Mouse (Mus musculus): ENCODE data around the gene Tmem106a.
A peak's percentile ranks its signal among the peaks of the same experiment; 100 is the strongest.
"Not testable (repeated sequence)": the region's sequence is repeated elsewhere in the genome, so short reads cannot be mapped to it uniquely, and the experiment has no call there.

Gene Tmem106a

DNA sequence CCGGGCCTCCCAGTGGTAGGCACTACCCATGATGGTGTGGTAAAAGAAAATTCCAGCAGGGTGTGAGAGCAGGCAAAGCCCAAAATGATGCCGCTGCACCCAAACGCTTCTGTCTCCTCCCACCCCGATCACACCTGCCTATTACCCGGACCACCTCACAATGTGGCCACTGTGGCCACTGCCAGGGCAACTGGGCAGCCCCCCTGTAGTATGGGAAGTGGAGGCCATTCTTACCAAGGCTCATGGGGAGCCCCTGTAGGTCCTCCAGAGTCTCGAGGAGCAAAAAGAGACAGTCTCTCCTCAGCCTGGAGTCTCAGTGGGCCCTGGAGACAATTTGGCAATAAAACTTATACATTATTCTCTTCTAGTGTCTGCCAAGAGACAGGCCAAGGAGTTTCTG is 17.1 kb downstream of the Tmem106a start, which contains the start of gene Gm11634:
TSS of gene Gm11634 (minus strand) at position 101 of the 400 bp plus-strand sequence.
- no peak for DNase-seq (ENCODE audit: low read depth, low spot score)

DNA sequence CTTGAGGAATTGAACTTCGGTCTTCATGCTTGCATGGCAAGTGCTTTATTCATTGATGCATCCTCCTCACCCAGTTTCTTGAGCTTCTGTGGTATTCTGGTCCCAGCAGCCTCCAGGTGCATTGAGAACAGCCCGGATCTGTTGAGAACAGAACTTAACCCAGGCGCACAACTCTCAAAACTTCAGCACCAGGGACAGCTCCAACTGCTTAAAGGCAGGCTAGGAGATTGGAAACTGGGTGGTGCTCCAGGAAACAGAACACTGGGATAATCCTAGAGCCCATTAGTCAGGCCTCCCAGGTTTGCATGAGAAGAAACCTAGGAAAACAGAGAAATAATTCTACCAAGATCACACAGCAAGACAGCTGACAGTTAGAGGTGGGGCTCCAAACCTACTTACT is 20.4 kb downstream of the Tmem106a start:
- DNase-seq (ENCODE audit: low read depth, low spot score): peak; percentile 91

DNA sequence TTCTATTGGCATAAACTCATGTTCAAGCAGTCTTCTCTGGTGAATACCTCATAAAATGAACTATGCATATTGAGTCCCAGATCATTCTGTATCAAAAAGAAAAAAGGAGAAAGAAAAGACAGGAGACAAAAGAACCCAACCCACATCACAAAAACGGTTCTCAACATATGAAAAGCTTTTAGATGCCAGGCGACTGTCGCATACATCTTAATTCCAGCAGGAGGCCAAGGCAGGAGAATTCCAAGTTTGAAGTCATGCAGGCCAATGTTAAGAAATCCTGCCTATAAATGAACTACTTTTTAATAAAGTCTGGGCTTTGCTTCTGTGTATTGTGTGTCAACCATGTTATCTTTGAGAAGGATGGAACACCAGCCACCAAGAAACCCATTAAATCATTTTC is 22.1 kb downstream of the Tmem106a start:
- no peak for DNase-seq (ENCODE audit: low read depth, low spot score)

DNA sequence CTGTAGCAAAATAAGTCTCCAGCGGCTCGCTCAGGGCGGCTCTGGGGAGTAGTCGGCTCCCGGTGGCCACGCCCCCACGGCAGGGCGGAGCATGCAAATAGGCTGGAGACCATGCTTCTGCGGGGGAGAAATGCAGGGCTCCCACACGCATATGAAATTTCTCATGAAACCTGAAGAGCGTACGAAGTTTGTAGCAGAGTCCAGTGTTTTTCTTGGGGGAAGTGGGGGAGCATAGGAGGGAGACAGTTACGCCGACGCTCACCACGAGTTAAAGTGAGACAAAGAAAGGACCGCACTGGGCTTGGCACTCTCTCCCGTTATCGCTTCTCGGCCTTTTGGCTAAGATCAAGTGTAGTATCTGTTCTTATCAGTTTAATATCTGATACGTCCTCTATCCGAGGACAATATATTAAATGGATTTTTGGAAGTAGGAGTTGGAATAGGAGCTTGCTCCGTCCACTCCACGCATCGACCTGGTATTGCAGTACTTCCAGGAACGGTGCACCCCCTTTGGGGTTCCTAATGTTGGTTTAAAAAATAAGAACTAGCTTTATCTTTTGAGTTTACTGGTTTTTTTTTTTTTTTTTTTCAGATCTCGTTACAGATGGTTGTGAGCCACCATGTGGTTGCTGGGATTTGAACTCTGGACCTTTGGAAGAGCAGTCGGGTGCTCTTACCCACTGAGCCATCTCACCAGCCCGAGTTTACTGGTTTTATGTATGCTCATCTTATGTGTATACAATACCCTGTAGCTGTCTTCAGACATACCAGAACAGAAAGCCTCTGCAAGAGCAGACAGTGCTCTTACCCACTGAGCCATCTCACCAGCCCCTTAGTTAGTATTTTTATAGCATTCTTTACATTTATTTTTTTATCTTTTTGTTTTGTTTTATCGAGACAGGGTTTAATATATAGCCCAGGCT is 22.8 kb downstream of the Tmem106a start:
- peak; percentile 79 for DNase-seq (ENCODE audit: low read depth, low spot score)

DNA sequence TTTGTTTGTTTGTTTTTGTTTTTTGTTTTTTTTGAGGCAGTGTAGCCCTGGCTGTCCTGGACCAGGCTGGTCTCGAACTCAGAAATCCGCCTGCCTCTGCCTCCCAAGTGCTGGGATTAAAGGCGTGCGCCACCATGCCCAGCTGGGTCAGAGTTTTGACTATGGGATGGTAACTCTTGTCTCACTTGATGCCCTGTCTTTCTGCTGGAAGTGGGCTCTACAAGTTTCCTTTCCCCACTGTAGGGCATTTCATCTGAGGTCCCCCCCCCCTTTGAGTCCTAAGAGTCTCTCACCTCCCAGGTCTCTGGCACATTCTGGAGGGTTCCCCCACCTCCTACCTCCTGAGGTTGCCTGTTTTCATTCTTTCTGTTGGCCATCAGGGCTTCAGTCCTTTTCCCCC is 25.1 kb downstream of the Tmem106a start:
- not testable (repeated sequence) for DNase-seq (ENCODE audit: low read depth, low spot score)

DNA sequence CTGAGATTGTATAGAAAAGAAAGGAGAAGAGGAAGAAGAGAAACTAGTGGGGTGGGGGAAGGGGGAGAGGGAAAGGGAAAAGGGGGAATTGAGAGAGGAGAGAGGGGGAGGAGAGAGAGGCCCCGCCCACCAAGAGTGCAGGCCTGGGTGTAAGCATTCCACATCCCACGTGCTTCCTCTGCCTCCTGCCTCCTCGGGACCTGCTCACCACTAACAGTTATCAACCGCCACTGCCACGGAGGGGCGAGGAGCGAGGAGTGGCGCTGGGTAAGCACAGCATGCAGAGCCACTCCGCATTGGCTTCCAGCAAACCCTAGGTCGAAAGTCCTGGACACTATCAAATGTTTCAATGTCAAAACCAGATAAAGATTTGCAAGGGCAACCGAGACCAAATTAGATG is 28.4 kb downstream of the Tmem106a start:
- DNase-seq (ENCODE audit: low read depth, low spot score): no peak

DNA sequence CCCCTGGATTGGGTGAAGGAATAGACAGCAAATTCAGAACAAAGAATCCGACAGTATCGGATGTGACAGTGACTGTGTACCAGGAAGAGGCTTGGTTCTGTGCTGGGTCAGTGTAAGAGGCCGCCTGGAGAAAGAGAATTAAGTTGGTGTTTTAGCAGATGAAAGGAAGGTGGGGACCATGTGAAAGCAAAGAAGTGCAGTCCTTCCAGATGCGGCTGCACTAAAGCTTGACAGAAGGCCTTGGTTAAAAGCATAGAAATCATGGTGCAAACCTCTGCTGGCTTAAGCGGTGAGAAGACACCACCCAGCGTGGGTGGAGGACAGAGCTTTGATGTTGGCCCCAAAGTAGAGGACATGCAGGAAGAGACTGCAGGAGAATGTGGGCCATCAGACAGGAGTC is 31.6 kb downstream of the Tmem106a start:
- DNase-seq (ENCODE audit: low read depth, low spot score): no peak

DNA sequence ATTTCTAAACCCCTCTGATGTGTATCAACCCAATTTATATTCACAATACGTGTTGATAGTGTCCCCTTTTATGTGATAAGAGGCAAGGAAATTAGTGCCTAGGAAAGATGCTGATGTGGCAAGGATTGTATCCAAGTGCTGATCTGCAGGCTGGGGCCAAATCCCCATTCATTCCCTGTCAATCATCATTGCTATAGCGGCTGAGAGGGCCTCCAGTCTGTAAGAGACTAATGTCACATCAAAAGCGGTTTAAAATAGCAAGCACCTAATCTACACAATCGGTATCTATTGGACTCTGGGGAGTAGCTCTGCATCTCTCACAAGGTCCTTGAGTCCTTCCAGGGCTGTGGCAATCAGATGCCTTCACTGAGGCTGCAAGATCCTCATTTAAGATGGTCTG is 32.1 kb downstream of the Tmem106a start:
- no peak for DNase-seq (ENCODE audit: low read depth, low spot score)

DNA sequence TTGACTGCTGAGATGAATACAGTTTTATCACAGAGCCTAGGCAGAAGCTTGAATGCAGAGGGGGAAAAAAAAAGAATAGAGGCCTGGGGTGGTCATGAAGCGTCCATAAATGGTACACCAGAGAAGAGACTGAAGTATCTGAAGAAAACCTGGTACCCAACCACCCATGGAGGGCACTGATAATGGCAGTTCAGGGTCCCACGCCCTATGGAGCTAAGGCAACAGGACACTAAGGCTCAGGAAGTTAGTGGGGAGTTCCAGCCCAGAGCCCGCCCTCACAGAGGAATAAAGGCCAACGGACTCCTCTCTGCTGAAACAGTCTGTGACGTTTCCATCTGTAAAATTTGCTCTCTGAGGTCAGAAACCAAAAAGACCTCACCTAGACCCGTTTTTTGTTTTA is 33.3 kb downstream of the Tmem106a start:
- no peak for DNase-seq (ENCODE audit: low read depth, low spot score)

DNA sequence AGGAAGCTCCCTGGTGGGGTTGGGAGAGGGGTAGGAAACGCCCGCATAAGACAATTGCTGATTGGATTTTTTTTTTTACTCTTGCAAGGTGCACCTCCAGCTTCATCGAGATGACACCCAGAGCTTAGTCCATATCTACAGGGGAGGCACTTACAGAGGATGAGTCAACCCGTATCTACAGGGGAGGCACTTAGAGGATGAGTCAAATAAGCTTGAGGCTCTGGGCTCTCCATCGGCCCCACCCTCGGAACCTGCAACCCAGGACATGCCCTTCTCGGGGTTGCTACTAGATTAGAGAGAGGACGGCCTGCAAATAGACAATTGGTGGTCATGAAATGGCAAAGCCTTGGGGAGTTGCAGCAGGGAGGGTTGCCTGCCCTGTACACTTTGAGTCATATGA is 34.1 kb downstream of the Tmem106a start:
- DNase-seq (ENCODE audit: low read depth, low spot score): no peak

DNA sequence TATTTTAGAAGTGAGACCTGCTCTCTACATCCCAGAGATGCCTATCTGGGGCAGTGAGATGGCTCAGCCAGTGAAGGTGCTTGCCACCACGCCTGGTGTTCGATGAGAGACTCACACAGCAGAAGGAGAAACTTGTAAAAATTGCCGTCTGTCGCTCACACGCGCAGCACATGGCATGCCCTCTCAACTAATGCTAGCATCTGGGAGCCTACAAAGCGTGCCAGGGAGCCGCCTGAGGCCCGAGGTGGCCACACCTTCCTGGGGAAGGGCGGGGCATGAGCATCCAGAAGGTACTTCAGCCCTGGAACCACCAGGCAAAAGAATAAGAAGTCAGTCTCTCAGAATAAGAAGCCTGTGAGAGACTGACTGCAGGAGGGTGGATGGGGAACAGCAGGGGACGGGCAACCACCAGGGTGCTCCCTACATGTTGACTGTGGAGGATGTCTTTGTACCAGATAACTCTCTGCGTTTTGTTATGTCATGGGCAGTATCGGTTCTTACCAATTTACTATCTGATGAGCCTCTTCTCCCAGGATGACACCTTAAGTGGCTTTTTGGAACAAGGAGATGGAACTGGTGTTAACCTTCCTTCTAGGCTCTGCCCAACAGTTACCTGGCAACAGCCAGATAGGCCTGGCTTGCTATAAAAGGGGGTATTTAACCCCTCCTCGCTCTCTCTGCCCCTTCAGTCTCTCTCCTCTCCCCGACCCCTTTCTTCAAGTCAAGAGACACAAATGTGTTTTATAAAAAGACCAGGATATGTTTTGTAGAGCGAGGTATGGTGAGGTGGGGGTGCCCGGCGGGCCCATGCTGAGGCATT is 35.1 kb downstream of the Tmem106a start:
- DNase-seq (ENCODE audit: low read depth, low spot score): no peak

DNA sequence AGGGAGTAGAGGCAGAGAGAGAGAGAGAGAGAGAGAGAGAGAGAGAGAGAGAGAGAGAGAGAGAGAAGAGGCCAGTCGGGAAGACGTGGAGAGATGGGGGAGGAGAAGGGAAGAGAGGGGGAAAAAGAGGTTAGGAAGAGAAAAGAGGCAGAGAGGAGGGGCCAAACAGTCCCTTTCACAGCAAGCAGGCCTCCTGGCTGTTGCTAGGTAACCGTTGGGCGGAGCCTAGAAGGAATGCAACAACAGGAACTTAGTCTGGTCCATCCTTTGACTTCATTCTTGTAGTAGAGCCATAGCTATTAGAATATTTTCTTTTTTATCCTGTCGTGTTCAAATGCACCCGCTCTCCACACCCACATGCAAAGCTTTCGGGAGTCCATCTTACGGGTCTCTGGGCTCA is 35.8 kb downstream of the Tmem106a start:
- DNase-seq (ENCODE audit: low read depth, low spot score): peak; percentile 73

DNA sequence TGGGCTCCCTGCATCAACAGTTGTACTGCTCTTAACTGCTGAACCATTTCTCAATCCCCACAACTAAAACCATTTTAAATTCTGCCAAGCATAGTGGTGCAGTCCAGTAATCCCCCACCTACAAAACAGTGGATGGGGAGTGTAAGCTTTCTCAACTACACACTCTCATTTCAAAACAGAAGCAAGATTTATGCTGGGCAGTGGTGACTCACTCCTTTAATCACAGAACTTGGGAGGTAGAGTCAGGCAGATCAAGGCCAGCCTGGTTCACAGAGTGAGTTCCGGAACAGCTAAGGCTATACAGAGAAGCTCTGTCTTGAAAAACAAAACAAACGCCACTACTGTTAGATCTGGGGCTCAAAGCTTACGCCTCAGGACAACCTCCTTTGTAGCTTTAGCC is 36.6 kb downstream of the Tmem106a start:
- no peak for DNase-seq (ENCODE audit: low read depth, low spot score)

DNA sequence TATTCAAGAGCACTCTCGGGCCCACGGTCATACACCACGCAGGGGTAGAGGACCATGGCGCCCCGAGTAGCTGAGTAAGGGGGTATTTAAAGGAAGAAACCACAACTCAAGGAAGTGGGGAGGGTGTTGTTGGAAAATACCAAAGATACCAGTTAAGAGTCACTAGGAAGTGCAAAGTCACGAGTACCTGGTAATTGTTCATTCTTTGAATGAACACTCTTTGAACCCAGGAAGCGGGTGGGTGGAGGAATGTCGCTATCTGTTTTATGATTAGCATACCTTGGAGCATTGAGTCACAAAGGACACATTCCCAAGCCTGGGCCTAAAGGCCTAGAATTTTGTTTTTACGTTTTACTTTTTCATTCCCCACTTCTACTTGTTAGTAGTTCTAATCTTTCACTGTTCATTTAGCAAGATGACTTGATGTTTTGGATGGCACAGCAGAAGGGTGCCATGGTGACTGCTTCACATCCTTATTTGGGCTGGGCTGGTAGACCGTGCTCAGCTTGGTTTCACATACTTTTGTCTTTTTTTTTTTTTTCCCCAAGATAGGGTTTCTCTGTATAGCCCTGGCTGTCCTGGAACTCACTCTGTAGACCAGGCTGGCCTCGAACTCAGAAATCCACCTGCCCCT is 38.1 kb downstream of the Tmem106a start:
- DNase-seq (ENCODE audit: low read depth, low spot score): not testable (repeated sequence)

DNA sequence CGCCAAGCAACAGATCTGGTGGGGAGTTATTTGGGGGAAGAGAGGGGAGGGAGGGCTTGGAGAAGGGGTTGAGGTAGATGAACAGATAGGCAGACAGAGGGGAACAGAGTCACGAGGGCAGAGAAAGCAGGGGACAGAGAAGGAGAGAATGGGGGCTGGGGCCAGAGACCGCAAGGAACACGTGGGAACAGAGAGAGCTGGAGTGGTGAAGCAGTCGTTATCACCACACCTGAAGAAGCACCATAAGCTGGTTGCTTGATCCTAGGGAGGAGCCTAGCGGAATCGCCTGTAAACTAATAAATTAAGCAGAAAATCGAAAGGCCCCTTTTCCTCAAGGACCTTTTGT is 44.6 kb downstream of the Tmem106a start:
- DNase-seq (ENCODE audit: low read depth, low spot score): no peak

DNA sequence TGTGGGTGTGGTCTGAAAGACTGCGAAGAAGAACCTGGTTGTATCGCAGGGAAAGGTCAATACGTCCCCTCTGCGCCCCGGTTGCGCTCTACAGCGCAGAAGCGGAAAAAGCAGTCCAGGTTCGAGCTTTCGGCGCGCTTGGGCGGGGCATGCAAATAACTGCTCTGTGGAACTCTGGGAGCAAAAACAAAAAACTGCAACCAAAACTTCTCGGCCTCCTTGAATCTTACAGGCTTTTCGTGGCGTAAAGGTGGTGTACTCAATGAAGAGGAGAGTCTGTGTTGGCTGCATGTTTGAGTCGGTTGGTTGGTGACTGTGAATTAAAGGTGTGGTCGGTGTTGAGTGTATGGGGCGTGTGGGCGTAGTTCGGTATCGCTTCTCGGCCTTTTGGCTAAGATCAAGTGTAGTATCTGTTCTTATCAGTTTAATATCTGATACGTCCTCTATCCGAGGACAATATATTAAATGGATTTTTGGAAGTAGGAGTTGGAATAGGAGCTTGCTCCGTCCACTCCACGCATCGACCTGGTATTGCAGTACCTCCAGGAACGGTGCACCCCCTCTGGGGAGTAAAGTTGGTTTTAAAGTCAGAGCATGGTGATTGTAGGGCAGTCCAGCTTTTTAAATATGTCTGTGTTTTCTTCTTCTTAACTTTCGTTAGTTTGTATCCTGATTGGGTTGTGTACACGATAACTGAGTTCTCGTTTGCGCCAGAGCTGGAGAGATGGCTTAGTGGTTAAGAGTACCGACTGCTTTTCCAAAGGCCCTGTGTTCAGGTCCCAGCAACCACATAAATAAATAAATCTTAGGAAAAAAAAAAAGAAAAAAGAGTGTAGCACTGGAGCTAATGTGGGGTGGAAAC is 45.2 kb downstream of the Tmem106a start, which contains the start of gene Rdm1:
TSS of gene Rdm1 (plus strand) at position 201 of the 862 bp plus-strand sequence.
- DNase-seq (ENCODE audit: low read depth, low spot score): peak; percentile 89

DNA sequence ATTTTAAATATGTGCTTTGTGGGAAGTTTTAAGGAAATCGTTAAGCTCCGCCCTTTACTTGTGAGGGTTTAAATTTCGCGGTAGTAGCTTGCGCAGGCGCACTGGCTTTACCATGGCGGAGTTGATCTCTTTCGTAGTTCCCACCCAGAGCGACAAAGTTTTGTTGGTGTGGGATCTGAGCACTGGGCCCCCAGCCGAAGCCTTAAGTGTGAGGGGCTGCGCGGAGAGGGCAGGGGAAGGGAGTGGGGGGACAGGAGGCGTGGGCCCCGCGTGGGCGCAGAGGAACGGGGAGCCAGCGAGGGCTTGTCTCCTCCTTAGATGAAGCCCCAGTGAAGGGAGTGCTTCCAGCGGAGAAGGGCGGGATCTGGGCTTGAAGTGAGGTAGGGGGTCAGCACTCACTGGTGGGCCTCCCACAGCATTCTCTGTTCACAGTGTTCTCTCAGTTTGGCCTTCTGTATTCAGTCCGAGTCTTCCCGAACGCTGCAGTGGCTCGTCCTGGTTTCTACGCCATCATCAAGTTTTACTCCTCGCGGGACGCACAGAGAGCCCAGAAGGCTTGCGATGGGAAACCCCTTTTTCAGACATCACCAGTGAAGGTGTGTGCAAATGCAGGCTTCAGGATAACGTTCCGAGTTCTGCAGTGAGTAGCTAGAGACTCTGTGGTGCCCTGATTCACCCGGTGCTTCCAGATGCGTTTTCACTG is 46.0 kb downstream of the Tmem106a start:
- DNase-seq (ENCODE audit: low read depth, low spot score): peak; percentile 95

DNA sequence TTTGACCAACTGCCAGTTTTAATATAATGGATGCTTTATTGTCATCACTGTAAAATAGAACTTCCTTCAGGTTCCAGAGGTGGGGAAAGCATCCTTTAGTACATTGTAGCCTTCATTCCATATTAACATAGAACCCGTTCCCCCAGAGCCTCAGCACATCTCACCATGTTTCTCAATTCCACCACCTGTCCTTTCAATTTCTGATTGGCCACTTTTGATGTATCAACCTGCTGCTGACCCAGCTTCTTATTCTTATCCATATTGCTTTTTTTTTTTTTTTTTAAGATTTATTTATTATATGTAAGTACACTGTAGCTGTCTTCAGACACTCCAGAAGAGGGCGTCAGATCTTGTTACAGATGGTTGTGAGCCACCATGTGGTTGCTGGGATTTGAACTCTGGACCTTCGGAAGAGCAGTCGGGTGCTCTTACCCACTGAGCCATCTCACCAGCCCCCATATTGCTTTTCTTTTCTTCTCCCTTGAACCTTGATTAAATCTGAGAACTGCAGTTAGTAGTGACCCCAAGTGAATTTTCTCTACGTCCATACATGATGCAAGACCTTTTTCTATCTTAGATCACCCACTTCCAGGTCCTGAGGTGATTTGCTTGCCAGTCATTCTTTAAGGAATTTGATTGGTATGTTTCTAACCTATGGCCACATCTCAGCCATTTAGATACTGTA is 46.8 kb downstream of the Tmem106a start:
- not testable (repeated sequence) for DNase-seq (ENCODE audit: low read depth, low spot score)

DNA sequence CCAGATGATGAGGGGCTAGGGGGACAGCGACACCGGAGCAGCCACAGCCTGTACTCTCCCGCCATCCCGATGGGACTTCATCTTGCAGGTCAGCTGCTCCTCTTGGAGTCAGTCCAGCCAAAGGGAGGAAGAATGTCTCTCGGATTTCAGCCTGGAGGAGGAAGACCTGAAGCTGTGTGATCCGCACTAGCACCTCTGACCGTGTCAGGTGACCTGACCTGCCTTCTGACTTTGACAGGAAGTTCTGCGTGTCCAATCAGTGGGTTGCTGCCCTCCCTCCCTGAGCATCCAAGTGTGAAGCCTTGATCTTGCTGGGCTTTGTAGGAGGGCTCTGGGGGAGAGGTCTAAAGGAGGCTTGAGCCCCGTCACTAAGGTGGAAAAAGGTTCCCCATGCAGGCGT is 53.6 kb downstream of the Tmem106a start:
- DNase-seq (ENCODE audit: low read depth, low spot score): no peak

DNA sequence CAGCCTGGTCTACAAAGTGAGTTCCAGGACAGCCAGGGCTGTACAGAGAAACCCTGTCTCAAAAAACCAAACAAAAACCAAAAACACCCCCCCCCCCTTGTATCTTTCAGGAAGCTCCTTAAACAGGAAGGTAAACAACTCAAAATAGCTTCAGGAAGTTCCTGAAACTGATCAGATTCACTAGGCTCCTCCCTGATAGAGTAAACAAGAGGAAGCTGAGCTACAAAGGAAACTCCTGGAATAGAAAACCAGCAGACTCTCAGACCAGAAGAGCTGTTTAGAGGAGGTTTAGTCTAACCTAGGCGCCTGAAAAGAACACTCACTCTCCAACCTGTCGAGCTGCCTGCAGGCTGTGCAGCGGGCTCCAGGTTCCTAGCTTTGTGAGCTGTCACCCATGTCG is 57.7 kb downstream of the Tmem106a start:
- no peak for DNase-seq (ENCODE audit: low read depth, low spot score)

All from forelimb bud, embryonic 11.5 days (tissue).